Mouse (Mus musculus) embryonic fibroblast, embryonic 13.5 days (primary cell): ENCODE results near the gene Pcx. TPM values are rescaled to one million over a fixed set of nuclear protein-coding genes. Genes with fewer than 3 reads are reported as not detected.
"Not testable (repeated sequence)": the region's sequence is repeated elsewhere in the genome, so short reads cannot be mapped to it uniquely, and the experiment has no call there.

ENCODE experiments used
- H3K27ac ChIP-seq: 2 replicates; pipeline ENCODE4 v1.5.1; 2012; ENCODE audit warnings: low read length, control low read depth, inconsistent platforms; ENCODE audit not compliant: insufficient read depth
- H3K4me1 ChIP-seq: 2 replicates; pipeline ENCODE4 v1.6.1; 2011; ENCODE audit warnings: low read length; ENCODE audit not compliant: control insufficient read depth, insufficient read depth
- H3K4me3 ChIP-seq: 2 replicates; pipeline ENCODE4 v1.5.1; 2011; ENCODE audit warnings: mild to moderate bottlenecking, control low read depth, low read length; ENCODE audit not compliant: insufficient read depth
- CTCF ChIP-seq: IDR thresholded peaks from 2 replicates; pipeline ENCODE4 v1.5.1; 2011; ENCODE audit warnings: mild to moderate bottlenecking, control low read depth, low read length, moderate library complexity, borderline replicate concordance; ENCODE audit not compliant: insufficient read depth
- POLR2A ChIP-seq: IDR thresholded peaks from 2 replicates; pipeline ENCODE4 v1.6.1; 2011; ENCODE audit warnings: low read depth, mild to moderate bottlenecking, control low read depth, low read length, moderate library complexity
- polyA plus RNA-seq: library from polyadenylated mRNA; stranded (reverse); fragments of >200 nt; gene quantifications from 2 replicates; pipeline ENCODE4 v1.2.4, GENCODE M21; 2011; ENCODE audit warnings: low read depth; ENCODE audit not compliant: missing spikeins, insufficient read length

Pcx gene
- polyA plus RNA-seq, 1 experiment: 16.4 TPM

- Histone ChIP-seq H3K4me3 (no peak overlapping the region), H3K27ac (no peak overlapping the region), H3K4me1 (no peaks in the 10 kb centered on the region)
- TF ChIP-seq CTCF (peak; percentile 10; the same call in 1 of the 2 replicates), POLR2A (no peak)
These were observed 63.0 kb downstream of the Pcx start for GRCm38 (mm10) chr19:4573241-4573640.

GRCm38 (mm10) chr19:4578799-4579198 is 68.5 kb downstream of the Pcx start:
- TF ChIP-seq CTCF (no peak), POLR2A (no peak)
- no peak overlapping the region for H3K4me3 ChIP-seq
- H3K4me1 ChIP-seq: no peaks in the 10 kb centered on the region
- no peak overlapping the region for H3K27ac ChIP-seq

GRCm38 (mm10) chr19:4579296-4579695 is 69.0 kb downstream of the Pcx start:
- no peak overlapping the region for H3K27ac ChIP-seq
- no peak overlapping the region for H3K4me3 ChIP-seq
- TF ChIP-seq CTCF (no peak), POLR2A (no peak)
- H3K4me1 ChIP-seq: no peaks in the 10 kb centered on the region

GRCm38 (mm10) chr19:4583856-4584255 is 73.6 kb downstream of the Pcx start:
- Histone ChIP-seq H3K4me1 (no peaks in the 10 kb centered on the region), H3K4me3 (no peak overlapping the region), H3K27ac (no peak overlapping the region)
- TF ChIP-seq CTCF: no peak
- no peak for TF ChIP-seq POLR2A

- H3K4me1 ChIP-seq, H3K4me3 ChIP-seq, H3K27ac ChIP-seq: not testable (repeated sequence)
These were observed 76.5 kb downstream of the Pcx start for GRCm38 (mm10) chr19:4586783-4587182.

GRCm38 (mm10) chr19:4587426-4587825 is 77.2 kb downstream of the Pcx start:
- Histone ChIP-seq H3K4me3 (no peak overlapping the region), H3K27ac (no peak overlapping the region), H3K4me1 (no peaks in the 10 kb centered on the region)
- TF ChIP-seq POLR2A (no peak), CTCF (no peak)

- TF ChIP-seq CTCF (no peak), POLR2A (no peak)
- H3K27ac ChIP-seq: no peak overlapping the region
- no peaks in the 10 kb centered on the region for H3K4me1 ChIP-seq
- no peak overlapping the region for H3K4me3 ChIP-seq
These were observed 78.2 kb downstream of the Pcx start for GRCm38 (mm10) chr19:4588430-4588829.

- no peak overlapping the region for H3K4me3 ChIP-seq
- no peaks in the 10 kb centered on the region for H3K4me1 ChIP-seq
- TF ChIP-seq CTCF (peak; percentile 41; the same call in 1 of the 2 replicates), POLR2A (no peak)
- H3K27ac ChIP-seq: no peak overlapping the region
These were observed 78.8 kb downstream of the Pcx start for GRCm38 (mm10) chr19:4589081-4589480.

- TF ChIP-seq POLR2A (no peak), CTCF (no peak)
- Histone ChIP-seq H3K4me1 (no peaks in the 10 kb centered on the region), H3K27ac (no peak overlapping the region), H3K4me3 (no peak overlapping the region)
These were observed 79.8 kb downstream of the Pcx start for GRCm38 (mm10) chr19:4590025-4590424.

GRCm38 (mm10) chr19:4593792-4594522 is 83.7 kb downstream of the Pcx start:
- TF ChIP-seq CTCF (no peak), POLR2A (no peak)
- no peak overlapping the region for H3K27ac ChIP-seq
- no peak overlapping the region for H3K4me3 ChIP-seq
- no peaks in the 10 kb centered on the region for H3K4me1 ChIP-seq

GRCm38 (mm10) chr19:4596071-4596470 is 85.8 kb downstream of the Pcx start:
- TF ChIP-seq CTCF (no peak), POLR2A (no peak)
- no peaks in the 10 kb centered on the region for H3K4me1 ChIP-seq
- H3K27ac ChIP-seq: no peak overlapping the region
- H3K4me3 ChIP-seq: no peak overlapping the region
